In the genomic region with DNA sequence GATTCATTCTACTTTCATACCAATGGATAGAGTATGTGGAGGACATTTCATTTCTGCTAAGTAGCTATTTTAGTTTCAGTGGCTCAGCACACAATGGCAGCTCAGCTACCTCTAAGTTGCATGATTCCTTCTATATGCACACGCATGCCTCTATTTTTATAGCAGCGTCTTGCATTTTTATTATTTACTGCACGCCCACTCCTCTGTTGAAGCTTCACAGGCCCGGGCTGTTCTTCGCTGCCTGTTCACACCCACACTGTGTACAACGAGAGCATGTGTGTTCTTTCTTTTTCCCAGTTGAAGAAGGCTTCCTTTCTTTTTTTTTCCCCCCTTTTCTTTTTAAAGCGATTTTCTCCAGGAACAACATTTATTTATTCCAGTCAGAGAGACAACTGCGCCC, we compare ENCODE assay signal across 25 mouse cellular contexts.
DNase-seq lines count a peak whose midpoint lies in the region; TF ChIP-seq lines count a peak whose summit lies in the region.
"Had no signal": no experiment of that assay in that cellular context is flagged by ENCODE, and none has a peak within 500 bp of the region (broad histone marks: within the 10 kb centered on the region; RNA-seq: fewer than 3 reads in every experiment).

No protein-coding gene starts in this region.

- H3K4me3 ChIP-seq in left cerebral cortex, adult 2 months, result no peak overlapping the region
- H3K4me3 ChIP-seq: heart, adult 2 months; heart, embryonic 15.5 days; hindbrain, embryonic 10.5 days; midbrain, embryonic 13.5 days; neural tube, embryonic 13.5 days had no signal

- intact Hi-C loops in left cerebral cortex, adult 2 months (cut with DNase I), result no loop called here
- intact Hi-C loops in heart, postnatal 10 days (cut with DNase I), result no loop called here

- peak; percentile 32 for DNase-seq in layer of hippocampus, adult 11-12 months (ENCODE audit: low spot score)
- DNase-seq in layer of hippocampus, postnatal 25 days (ENCODE audit: extremely low spot score in 1 of 2, low spot score in 1 of 2), result no peak
- peak; percentile 51 to 55 for DNase-seq in frontal cortex, adult 2 months (ENCODE audit: extremely low spot score in 1 of 2, low spot score in 1 of 2)
- DNase-seq in left cerebral cortex, adult 2 months (ENCODE audit: extremely low spot score in 1 of 2, low spot score in 2 of 2), result peak; percentile 19 to 29
- DNase-seq in right cerebral cortex, postnatal 14 days, result peak; percentile 6
- no peak for DNase-seq in urinary bladder, postnatal 4 days (ENCODE audit: low spot score in 2 of 2)
- no peak for DNase-seq in heart, postnatal 10 days
- DNase-seq in heart, adult 11 months, result no peak
- DNase-seq: adrenal gland, postnatal 14 days; cerebellum, adult 11-12 months; cerebellum, postnatal 25 days; embryo, embryonic 11 days; forebrain, postnatal 0 days; gastrocnemius, postnatal 10 days; heart, adult 2 months; kidney, adult 18-20 months; liver, postnatal 0 days; lung, postnatal 10 days; thymus, postnatal 25 days had no signal

- no peak for TF ChIP-seq CTCF in left cerebral cortex, adult 2 months (IDR thresholded peaks at IDR 0.05)

- no peak overlapping the region for H3K27ac ChIP-seq in left cerebral cortex, adult 2 months
- H3K27ac ChIP-seq: heart, adult 2 months; heart, embryonic 15.5 days; hindbrain, embryonic 10.5 days; kidney, postnatal 0 days; midbrain, embryonic 13.5 days; neural tube, embryonic 13.5 days; stomach, postnatal 0 days had no signal

Comparison
In these comparisons a context has a peak if more than half of its experiments do, and no peak if none do; other contexts are left out.
1. DNase-seq: peak in layer of hippocampus, adult 11-12 months (single experiment), frontal cortex, adult 2 months (2 of 2), left cerebral cortex, adult 2 months (2 of 2) and right cerebral cortex, postnatal 14 days (single experiment); none in layer of hippocampus, postnatal 25 days (0 of 2), urinary bladder, postnatal 4 days (0 of 2), heart, postnatal 10 days (0 of 2) and heart, adult 11 months (single experiment).